Mouse (Mus musculus) embryonic facial prominence, embryonic 11.5 days (tissue): ENCODE data around the gene Napa. TPM values are rescaled to one million over a fixed set of nuclear protein-coding genes. Genes with fewer than 3 reads are reported as not detected.

Experiments
- ATAC-seq: fragments of 200-750 bp; cut with Nextera tagmentation; replicated peaks from 2 replicates; pipeline ENCODE4 v1.8.0; 2017; ENCODE audit warnings: low read depth; ENCODE audit not compliant: insufficient number of reproducible peaks, low FRiP score, low TSS enrichment
- DNase-seq: peaks from one replicate; pipeline ENCODE4 v3.0.0-alpha.2; 2015; ENCODE audit warnings: low spot score
- H3K27ac ChIP-seq: fragments of 300-500 bp; sonication (generic); replicated peaks from 2 replicates; pipeline ENCODE4 v1.5.1; 2014; ENCODE audit warnings: mild to moderate bottlenecking, low read depth, low read length, control low read depth
- H3K27me3 ChIP-seq: fragments of 300-500 bp; sonication (generic); 2 replicates; pipeline ENCODE4 v1.6.1; 2014; ENCODE audit warnings: mild to moderate bottlenecking, low read length, moderate library complexity, mixed read lengths; ENCODE audit not compliant: control insufficient read depth, insufficient read depth
- H3K36me3 ChIP-seq: fragments of 300-500 bp; sonication (generic); replicated peaks from 2 replicates; pipeline ENCODE4 v1.6.1; 2014; ENCODE audit warnings: low read depth, mild to moderate bottlenecking, low read length, moderate library complexity, mixed read lengths; ENCODE audit not compliant: control insufficient read depth, insufficient read depth
- H3K4me1 ChIP-seq: fragments of 300-500 bp; sonication (generic); 2 replicates; pipeline ENCODE4 v1.6.1; 2014; ENCODE audit warnings: low read length, mixed read lengths; ENCODE audit not compliant: control insufficient read depth, insufficient read depth
- H3K4me2 ChIP-seq: fragments of 300-500 bp; sonication (generic); 2 replicates; pipeline ENCODE4 v1.6.1; 2014; ENCODE audit warnings: low read depth, mild to moderate bottlenecking, control low read depth, low read length, moderate library complexity
- H3K4me3 ChIP-seq: fragments of 300-500 bp; sonication (generic); 2 replicates; pipeline ENCODE4 v1.5.1; 2014; ENCODE audit warnings: low read depth, low read length, control low read depth
- H3K9ac ChIP-seq: fragments of 300-500 bp; sonication (generic); replicated peaks from 2 replicates; pipeline ENCODE4 v1.6.1; 2014; ENCODE audit warnings: mild to moderate bottlenecking, control low read depth, low read length
- H3K9me3 ChIP-seq: fragments of 300-500 bp; sonication (generic); replicated peaks from 2 replicates; pipeline ENCODE4 v1.6.1; 2016; ENCODE audit warnings: mild to moderate bottlenecking, low read length, inconsistent platforms, mixed read lengths; ENCODE audit not compliant: control insufficient read depth
- WGBS: fragments of 180-500 bp; shearing (Covaris S2); extraction: QIAGEN DNeasy Blood & Tissue Kit; methylation state at CpG from one replicate; pipeline ENCODE4 v1.1.7; 2014; 5-methylcytosine and 5-hydroxymethylcytosine counted together
- polyA plus RNA-seq: library from polyadenylated mRNA; unstranded; fragments of >200 nt; fragmentation: Nextera tagmentation; extraction: Ambion mirVana; gene quantifications from 2 replicates; pipeline ENCODE4 v1.2.1, GENCODE M21; 2014

Gene Napa
- polyA plus RNA-seq, 1 experiment from 2014 or later = 147 TPM

- DNase-seq (no peak), ATAC-seq (no peak)
- Histone ChIP-seq H3K36me3 (no peaks in the 10 kb centered on the region), H3K9me3 (no peaks in the 10 kb centered on the region), H3K27me3 (no peaks in the 10 kb centered on the region), H3K4me3 (no peak overlapping the region), H3K4me1 (no peaks in the 10 kb centered on the region), H3K27ac (no peak overlapping the region), H3K9ac (no peak overlapping the region), H3K4me2 (no peak overlapping the region)
- WGBS = 27% methylated on average over 27 of the region's 27 CpGs
These were observed 48.5 kb downstream of the Napa start for GRCm38 (mm10) chr7:16146489-16147410.

- ATAC-seq = no peak
- Histone ChIP-seq H3K9me3 (no peaks in the 10 kb centered on the region), H3K36me3 (no peaks in the 10 kb centered on the region), H3K4me3 (no peak overlapping the region), H3K4me1 (no peaks in the 10 kb centered on the region), H3K27me3 (no peaks in the 10 kb centered on the region), H3K4me2 (no peak overlapping the region), H3K27ac (no peak overlapping the region), H3K9ac (no peak overlapping the region)
- peak; percentile 83 for DNase-seq
- WGBS = 13% methylated on average over 15 of the region's 15 CpGs
These were observed 49.4 kb downstream of the Napa start for GRCm38 (mm10) chr7:16147643-16148042.

GRCm38 (mm10) chr7:16149241-16149640 lies 51.0 kb downstream of the Napa start:
- Histone ChIP-seq H3K27me3 (no peaks in the 10 kb centered on the region), H3K4me3 (no peak overlapping the region), H3K27ac (no peak overlapping the region), H3K36me3 (no peaks in the 10 kb centered on the region), H3K9me3 (no peaks in the 10 kb centered on the region), H3K4me1 (no peaks in the 10 kb centered on the region), H3K9ac (no peak overlapping the region), H3K4me2 (no peak overlapping the region)
- ATAC-seq = no peak
- 65% methylated on average over 5 of the region's 5 CpGs for WGBS
- no peak for DNase-seq

- Histone ChIP-seq H3K4me1 (no peaks in the 10 kb centered on the region), H3K9ac (no peak overlapping the region), H3K36me3 (no peaks in the 10 kb centered on the region), H3K27ac (no peak overlapping the region), H3K9me3 (no peaks in the 10 kb centered on the region), H3K4me2 (no peak overlapping the region), H3K4me3 (no peak overlapping the region), H3K27me3 (no peaks in the 10 kb centered on the region)
- ATAC-seq (no peak), DNase-seq (no peak)
- WGBS = 67% methylated on average over 9 of the region's 9 CpGs
These were observed 52.2 kb downstream of the Napa start for GRCm38 (mm10) chr7:16150191-16151145.

GRCm38 (mm10) chr7:16153522-16153921 lies 55.3 kb downstream of the Napa start:
- Histone ChIP-seq H3K4me1 (no peaks in the 10 kb centered on the region), H3K36me3 (no peaks in the 10 kb centered on the region), H3K27me3 (peaks cover 5% of the 10 kb centered on the region), H3K4me2 (no peak overlapping the region), H3K4me3 (no peak overlapping the region), H3K27ac (no peak overlapping the region), H3K9ac (no peak overlapping the region), H3K9me3 (no peaks in the 10 kb centered on the region)
- WGBS = 15% methylated on average over 10 of the region's 10 CpGs
- peak; percentile 74 for DNase-seq
- peak; percentile 76; the same call in 1 of the 2 replicates for ATAC-seq

GRCm38 (mm10) chr7:16155132-16155872 lies 57.0 kb downstream of the Napa start:
- Histone ChIP-seq H3K4me1 (peaks cover 2% of the 10 kb centered on the region; the same call in 1 of the 2 replicates), H3K4me2 (no peak overlapping the region), H3K27me3 (peaks cover 18% of the 10 kb centered on the region), H3K27ac (no peak overlapping the region), H3K36me3 (no peaks in the 10 kb centered on the region), H3K9me3 (no peaks in the 10 kb centered on the region), H3K9ac (no peak overlapping the region), H3K4me3 (no peak overlapping the region)
- ATAC-seq (no peak), DNase-seq (no peak)
- 75% methylated on average over 9 of the region's 9 CpGs for WGBS

GRCm38 (mm10) chr7:16156105-16156714 lies 58.0 kb downstream of the Napa start:
- Histone ChIP-seq H3K27me3 (peaks cover 18% of the 10 kb centered on the region), H3K4me2 (no peak overlapping the region), H3K4me3 (no peak overlapping the region), H3K9ac (no peak overlapping the region), H3K27ac (no peak overlapping the region), H3K4me1 (peaks cover 2% of the 10 kb centered on the region; the same call in 1 of the 2 replicates), H3K36me3 (no peaks in the 10 kb centered on the region), H3K9me3 (no peaks in the 10 kb centered on the region)
- ATAC-seq (no peak), DNase-seq (no peak)
- 85% methylated on average over 8 of the region's 8 CpGs for WGBS
